Mouse (Mus musculus) G1E-ER4 (cell line): Measurements from ENCODE around the gene C1qtnf9. TPM values are rescaled to one million over a fixed set of nuclear protein-coding genes. Genes with fewer than 3 reads are reported as not detected.

Experiments used
- GATA1 ChIP-seq: IDR thresholded peaks from one replicate; pipeline ENCODE4 v1.8.0; 2012; ENCODE audit warnings: low read length, inconsistent platforms
- polyA plus RNA-seq: library from polyadenylated mRNA; stranded (reverse); fragments of >175 nt; gene quantifications from 2 replicates; pipeline ENCODE4 v1.2.3, GENCODE M21; 2012

Gene C1qtnf9
- polyA plus RNA-seq, 1 experiment, result not detected

DNA sequence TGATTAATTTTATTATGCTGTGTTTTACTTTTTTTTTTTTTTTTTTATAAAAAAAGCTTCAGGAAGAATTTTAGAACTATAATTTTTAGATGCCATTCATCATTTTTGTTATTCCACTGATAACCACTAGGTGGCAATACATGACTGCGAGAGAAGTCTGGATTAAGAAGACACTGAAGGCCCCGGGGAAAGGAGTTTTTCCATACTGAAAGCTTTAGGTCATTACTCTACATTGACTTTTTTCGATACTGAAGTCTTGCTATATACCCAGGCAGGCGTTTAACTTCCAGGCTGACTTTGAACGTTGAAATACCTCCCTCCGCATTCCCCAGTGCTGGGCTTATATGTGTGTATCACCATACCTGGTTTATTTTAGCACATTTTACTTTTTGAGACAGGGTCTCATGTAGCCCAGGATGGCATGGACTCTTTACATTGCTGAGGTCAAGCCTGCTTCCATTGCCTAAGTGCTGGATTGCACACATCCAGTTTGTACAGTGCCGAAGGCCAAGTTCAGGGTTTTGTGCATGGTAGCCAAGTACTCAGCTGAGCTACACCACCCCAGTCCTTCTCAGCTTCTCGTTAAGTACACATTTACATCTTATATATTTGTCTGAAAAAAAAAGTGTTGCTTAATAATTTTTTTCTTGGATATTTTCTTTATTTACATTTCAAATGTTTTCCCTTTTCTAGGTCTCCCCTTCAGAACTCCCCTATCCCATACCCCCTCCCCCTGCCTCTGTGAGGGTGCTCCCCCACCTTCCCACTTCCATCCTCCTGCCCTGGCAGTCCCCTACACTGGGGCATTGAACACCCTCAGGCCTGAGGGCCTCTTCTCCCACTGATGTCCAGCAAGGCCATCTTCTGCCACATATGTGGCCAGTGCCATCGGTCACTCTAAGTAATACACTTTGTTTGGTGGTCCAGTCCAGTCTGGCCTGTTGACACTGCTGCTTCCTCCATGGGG is 32.1 kb downstream of the C1qtnf9 start:
- no peak for TF ChIP-seq GATA1

GRCm38 (mm10) chr14:60802026-60802425 is 34.1 kb downstream of the C1qtnf9 start:
- no peak for TF ChIP-seq GATA1

DNA sequence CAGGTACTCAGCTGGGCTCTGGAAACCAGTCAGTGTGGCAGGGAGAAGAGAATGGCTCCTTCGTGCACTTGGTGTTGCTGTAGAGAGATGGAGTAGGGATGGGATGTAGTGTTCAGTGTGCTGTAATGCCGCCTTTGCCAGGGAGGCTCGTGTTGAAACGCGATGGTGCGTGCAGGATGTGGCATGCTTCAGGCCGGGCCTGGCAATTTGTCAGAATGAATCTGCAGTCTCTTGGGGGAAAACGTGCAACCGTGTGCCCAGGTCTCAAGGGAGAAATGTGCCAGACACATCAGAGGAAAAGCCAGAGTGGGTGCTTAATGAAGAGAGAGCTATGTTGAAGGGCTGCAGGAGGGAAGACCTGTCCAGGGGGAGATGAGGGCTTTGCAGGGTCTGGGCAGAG is 37.0 kb downstream of the C1qtnf9 start:
- TF ChIP-seq GATA1, result no peak

GRCm38 (mm10) chr14:60805871-60806270 is 37.9 kb downstream of the C1qtnf9 start:
- no peak for TF ChIP-seq GATA1

DNA sequence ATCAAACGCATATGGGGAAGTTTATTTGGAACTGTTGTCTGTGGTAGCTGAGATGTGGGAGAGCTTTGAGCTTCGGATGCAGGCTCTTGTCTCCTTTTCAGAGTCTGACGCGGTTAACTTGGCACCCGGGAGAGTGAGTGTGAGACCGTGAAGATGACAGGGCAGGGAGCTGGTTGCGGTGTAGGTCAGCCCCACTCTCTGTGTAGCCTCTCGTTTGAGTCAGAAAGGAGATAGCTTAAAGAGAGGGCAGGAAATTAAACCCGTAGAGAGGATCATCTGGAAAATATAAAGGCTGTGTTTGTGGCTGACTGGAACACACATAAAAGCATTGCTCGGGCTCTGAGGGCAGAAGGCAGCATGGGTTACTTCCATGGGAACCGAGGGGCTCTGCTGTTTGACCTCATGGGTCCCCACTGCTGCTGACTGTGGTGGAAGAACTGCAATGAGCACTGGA is 39.0 kb downstream of the C1qtnf9 start:
- no peak for TF ChIP-seq GATA1

DNA sequence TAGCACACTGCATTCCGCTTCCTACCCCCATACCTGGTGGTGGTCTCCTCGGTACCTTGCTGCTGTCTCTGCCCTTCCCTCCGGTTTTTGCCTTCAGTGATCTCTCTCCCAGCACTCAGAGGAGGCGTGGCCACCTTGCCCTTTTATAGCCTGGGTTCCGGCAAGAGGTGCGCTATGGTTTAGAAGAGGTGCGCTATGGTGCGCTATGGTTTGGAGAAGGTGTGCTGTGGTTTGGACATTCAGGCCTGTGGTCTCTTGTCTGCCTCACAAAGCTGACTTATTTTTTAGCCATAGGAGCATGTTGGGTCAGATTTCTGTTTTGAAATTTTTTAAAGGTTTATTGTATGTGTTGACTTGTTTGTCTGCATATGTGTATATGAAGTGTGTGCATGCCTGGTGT is 41.9 kb downstream of the C1qtnf9 start:
- no peak for TF ChIP-seq GATA1

- TF ChIP-seq GATA1, result no peak
Measured at GRCm38 (mm10) chr14:60811547-60811946, 43.6 kb downstream of the C1qtnf9 start.

- TF ChIP-seq GATA1, result no peak
Measured at GRCm38 (mm10) chr14:60815098-60815497, 47.2 kb downstream of the C1qtnf9 start.

DNA sequence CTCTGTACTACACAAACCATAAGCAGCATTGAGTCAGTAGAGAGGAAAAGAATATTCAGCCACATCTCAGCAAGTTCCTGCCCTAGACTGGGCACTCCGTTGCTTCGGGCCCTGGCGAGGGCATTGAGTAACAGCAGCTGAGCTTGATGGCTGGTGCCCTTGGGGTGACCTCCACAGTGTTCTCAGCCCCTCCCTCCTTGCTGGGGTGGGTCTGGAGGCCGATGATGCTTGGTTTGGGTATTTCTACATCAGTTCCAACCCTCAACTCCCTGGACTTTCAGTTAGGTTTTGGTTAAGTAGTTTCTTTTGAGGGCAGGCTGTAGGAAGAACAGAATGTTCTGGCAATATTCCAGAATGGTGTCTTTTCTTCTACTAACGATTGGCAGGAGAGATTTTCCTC is 50.1 kb downstream of the C1qtnf9 start:
- TF ChIP-seq GATA1, result no peak

DNA sequence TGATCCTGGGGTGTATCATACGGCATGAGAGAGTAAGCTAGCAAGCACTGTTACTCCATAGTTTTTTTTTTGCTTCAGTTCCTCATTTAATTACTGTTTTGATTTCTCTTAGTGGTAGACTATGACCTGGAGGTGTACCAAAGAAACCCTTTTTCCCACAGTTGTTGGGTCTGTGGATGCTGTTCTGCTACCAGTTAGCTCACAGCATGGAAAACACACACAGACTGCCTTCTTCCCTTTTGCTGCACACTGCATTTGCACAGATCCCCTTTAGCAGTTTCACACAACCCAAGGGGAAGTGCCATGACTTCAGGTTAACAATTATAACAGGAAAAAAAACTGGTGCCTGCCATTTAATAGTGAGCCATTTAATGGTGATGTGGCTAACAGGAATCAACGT is 62.2 kb downstream of the C1qtnf9 start:
- no peak for TF ChIP-seq GATA1

Other genes with a start within 250 kb of the C1qtnf9 start
- gene Spata13, start 134.1 kb upstream of the C1qtnf9 start, polyA plus RNA-seq, result 0.02 and 0.06 TPM in 2 replicates
- 16.7 and 21.8 TPM in 2 replicates for gene Mipep, start 16.4 kb downstream of the C1qtnf9 start, polyA plus RNA-seq